Mouse (Mus musculus) cortical plate, adult 2 months (tissue): ENCODE data around the gene Cpz. TPM values are rescaled to one million over a fixed set of nuclear protein-coding genes. Genes with fewer than 3 reads are reported as not detected.

ENCODE experiments used
- H3K27ac ChIP-seq: fragments of 200-500 bp; 2 replicates; pipeline ENCODE4 v1.5.1; 2012; ENCODE audit warnings: low read length, control low read depth, inconsistent platforms; ENCODE audit not compliant: insufficient read depth
- H3K4me1 ChIP-seq: fragments of 200-500 bp; 2 replicates; pipeline ENCODE4 v1.6.1; 2011; ENCODE audit warnings: low read length; ENCODE audit not compliant: control insufficient read depth, insufficient read depth
- H3K4me3 ChIP-seq: fragments of 200-500 bp; 2 replicates; pipeline ENCODE4 v1.5.1; 2011; ENCODE audit warnings: mild to moderate bottlenecking, low read length, control low read depth; ENCODE audit not compliant: insufficient read depth
- CTCF ChIP-seq: fragments of 200-500 bp; IDR thresholded peaks from 2 replicates; pipeline ENCODE4 v1.5.1; 2011; ENCODE audit warnings: mild to moderate bottlenecking, control low read depth, low read length; ENCODE audit not compliant: insufficient read depth; ENCODE audit errors: extremely low read depth
- POLR2A ChIP-seq: fragments of 200-500 bp; IDR thresholded peaks from 2 replicates; pipeline ENCODE4 v1.6.1; 2011; ENCODE audit warnings: mild to moderate bottlenecking, low read length, control low read depth; ENCODE audit not compliant: insufficient read depth; ENCODE audit errors: extremely low read depth
- polyA plus RNA-seq: library from polyadenylated mRNA; depleted of rRNA; stranded (reverse); fragments of >200 nt; gene quantifications from 2 replicates; pipeline ENCODE4 v1.2.3, GENCODE M21; 2012

Gene Cpz
- polyA plus RNA-seq, 1 experiment: 0.48 TPM

DNA sequence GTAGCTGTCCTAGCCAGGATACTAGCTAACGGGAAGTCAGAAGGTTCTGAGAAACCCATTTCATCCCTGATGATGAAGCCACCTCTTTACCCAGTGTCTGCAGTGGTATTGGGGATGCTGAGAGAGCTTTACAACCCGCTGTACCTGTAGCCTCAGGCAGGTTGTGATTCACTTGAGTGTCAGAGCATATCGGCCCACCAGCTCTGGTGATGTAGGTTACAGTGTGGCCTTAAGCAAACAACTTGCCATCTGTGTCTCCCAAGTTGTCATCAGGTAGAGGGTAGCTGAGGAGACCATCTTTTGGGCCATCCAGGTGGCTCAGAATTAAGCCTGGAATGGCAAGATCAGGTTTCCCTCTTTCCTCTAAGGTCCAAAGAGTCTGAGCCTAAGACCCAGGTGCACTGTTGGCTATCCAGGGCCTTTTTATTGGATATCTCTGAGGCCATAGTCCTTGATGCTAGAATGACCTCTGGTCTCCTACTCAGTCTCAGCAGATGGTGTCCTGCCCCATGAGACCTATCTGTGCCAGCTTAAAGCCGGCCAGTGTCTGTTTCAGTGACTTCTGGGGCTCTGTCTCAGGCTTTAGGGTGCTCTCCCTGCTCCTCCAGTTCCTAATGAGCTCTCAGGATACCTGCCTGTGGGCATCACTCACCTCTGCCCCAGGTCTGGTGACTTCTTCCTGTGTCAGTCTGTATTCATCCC lies 27.5 kb upstream of the Cpz start:
- Histone ChIP-seq H3K4me1 (no peaks in the 10 kb centered on the region), H3K4me3 (no peak overlapping the region), H3K27ac (no peak overlapping the region)
- TF ChIP-seq CTCF (no peak), POLR2A (0 out of 2 replicates have a peak, but pooled peaks have one; percentile 0)

DNA sequence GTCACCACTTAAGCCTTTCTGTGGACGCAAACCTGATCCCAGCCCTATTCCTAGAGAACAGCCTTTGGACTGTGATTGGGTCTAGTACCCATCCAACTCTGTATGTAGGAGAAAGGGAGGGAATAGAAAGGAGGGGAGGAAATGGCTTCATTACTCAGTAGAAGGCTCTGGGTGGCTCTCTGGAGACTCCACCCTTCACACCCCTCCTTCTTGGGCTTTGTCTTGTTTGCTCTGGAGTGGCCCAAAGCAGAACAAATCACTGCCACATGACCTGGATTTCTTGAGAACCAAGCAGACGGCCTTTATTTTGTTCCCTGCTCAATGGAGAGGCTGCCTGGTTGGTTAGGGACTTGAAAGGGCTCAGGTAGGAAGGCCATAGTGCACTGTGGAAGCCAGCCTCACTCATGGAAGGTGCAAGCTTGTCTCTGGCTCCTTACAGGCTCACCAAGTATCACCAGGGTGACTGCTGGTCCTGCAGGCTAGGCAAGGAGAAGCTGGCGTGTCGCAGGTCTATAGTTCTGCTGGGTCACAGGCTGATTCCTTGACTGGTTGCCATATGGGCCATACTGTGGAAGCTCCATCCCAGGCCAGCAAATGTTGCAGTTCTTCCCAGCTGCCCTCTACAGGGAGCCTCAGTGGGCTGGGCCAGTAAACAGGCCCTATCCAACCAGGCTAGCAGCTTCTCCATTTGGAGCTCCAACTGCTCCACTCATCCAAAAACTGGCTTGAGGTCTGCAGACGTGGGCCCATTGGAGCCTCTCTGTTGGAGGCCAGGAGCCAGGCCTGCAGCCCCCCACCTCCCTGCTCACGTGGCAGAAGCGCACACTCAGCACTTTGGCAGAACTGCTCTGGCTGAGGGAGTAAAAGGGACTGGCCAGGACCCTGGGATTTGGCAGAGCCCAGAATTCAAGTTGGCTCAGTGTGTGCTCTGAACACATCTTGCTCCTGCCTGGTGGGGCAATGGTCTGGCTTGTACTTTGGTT lies 26.6 kb upstream of the Cpz start:
- TF ChIP-seq CTCF (no peak), POLR2A (0 out of 2 replicates have a peak, but pooled peaks have one; percentile 24)
- Histone ChIP-seq H3K4me3 (no peak overlapping the region), H3K4me1 (no peaks in the 10 kb centered on the region), H3K27ac (no peak overlapping the region)

DNA sequence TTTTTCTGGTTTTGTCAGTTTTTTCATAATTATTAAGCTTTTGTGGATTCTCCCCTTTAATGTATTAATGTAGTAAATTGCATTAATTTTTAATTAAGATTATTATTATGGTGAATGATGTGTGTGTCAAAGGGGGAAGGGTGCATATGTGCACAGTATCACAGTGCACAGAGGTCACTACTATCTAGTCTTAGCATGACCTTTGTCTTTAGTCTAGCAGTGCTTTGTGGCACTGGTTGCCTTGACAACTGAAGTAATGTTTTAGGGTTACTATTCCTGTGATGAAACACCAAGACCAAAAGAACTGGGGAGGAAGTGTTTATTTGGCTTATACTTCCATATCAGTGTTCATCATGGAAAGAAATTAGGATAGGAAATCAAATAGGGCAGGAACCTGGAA lies 20.6 kb upstream of the Cpz start:
- Histone ChIP-seq H3K27ac (no peak overlapping the region), H3K4me1 (no peaks in the 10 kb centered on the region), H3K4me3 (no peak overlapping the region)
- TF ChIP-seq POLR2A (no peak), CTCF (no peak)

DNA sequence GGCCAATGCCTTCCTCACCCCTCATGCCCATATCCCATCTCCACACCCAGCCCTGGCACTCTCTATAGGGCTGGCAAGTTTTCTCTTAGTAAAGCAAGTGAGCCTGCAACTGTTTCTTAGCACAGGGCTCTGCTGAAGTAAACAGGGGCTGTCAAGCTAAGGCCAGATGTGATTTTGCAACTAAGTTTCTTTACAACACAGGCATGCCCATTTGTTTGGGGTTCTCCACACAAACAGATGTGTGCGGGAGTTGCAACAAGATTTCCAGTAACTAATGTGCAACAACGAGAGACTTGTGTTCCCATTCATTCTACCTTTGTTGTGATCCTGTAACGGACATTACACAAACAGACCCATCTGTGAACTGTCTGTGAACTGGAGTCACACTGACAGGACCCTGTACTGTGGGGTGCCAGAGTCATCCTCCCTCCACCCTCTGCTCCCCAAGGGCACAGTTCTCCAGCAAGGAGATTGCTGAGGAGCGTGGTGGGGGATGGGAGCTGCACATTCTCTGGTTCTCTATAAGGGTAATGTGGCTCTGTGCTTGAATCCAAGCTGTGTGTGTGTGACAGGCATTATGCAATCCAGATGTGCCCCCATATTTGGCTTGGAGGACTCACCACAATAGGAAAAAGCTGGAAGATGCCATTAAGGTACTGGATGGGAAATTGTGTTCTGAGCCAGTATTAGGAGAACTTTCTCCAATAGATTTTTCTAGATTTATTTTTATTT lies 15.7 kb upstream of the Cpz start:
- H3K4me3 ChIP-seq: no peak overlapping the region
- H3K27ac ChIP-seq: no peak overlapping the region
- TF ChIP-seq CTCF: no peak
- no peak for TF ChIP-seq POLR2A
- H3K4me1 ChIP-seq: no peaks in the 10 kb centered on the region

DNA sequence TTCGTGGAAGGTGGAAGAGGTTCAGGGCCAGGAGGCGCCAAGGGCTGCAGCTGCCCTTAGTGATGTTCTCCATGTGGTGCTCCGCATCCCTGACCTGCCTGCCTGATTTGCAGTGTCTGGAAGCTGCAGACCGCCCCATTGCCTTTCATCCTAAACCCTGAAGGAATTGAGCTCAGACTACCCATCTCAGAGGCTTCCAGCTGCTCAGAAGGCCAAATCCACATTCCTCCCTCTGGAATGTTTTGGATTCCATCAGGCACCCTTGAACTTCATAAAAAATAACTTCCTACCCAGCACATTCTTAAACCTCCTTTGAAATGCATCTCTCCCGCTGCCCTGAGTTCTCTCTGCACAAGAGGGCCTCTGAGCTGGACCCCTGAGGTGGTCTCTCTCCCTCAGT lies 15.1 kb upstream of the Cpz start:
- no peaks in the 10 kb centered on the region for H3K4me1 ChIP-seq
- H3K4me3 ChIP-seq: no peak overlapping the region
- no peak for TF ChIP-seq POLR2A
- TF ChIP-seq CTCF: no peak
- no peak overlapping the region for H3K27ac ChIP-seq

DNA sequence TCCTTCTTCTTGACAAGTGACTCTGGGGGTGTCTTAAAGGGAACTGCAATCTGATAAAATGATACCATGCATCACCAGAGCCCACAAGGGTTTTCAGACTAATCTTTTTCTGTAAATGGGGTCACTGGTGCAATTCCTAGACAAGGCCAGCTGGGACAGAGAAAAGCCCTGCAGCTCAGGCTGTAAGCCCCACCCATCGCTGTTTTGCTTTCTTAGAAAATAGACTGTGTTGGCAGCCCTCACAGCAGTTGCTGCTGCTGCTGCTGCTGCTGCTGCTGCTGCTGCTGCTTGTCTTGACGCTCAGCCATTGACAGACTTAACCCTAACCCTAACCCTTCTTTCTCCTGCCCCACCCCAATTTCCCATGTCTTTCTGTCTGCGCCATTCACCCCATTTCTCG lies 14.1 kb upstream of the Cpz start:
- Histone ChIP-seq H3K4me3 (no peak overlapping the region), H3K4me1 (no peaks in the 10 kb centered on the region), H3K27ac (no peak overlapping the region)
- TF ChIP-seq CTCF: no peak
- no peak for TF ChIP-seq POLR2A

DNA sequence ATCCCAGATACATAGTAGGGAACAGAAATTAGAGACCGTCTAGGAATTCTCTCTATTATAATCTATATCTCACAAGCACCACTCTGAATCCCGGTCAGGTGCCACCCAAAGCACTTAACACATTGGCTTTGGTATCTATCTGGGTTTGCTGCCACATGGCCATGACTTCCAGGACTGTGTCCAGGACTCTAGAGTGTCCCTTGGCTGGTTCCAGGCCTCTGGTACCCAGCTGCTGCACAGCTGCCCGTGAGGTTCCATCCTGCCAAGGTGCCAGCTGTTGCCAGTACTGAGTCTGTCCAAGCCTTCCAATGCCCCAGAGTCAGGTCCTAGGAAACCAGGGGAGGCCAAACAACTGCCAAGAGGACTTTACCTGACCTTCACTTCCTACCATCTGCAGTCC lies 12.5 kb upstream of the Cpz start:
- no peak overlapping the region for H3K4me3 ChIP-seq
- H3K27ac ChIP-seq: no peak overlapping the region
- TF ChIP-seq POLR2A: no peak
- TF ChIP-seq CTCF: no peak
- no peaks in the 10 kb centered on the region for H3K4me1 ChIP-seq

DNA sequence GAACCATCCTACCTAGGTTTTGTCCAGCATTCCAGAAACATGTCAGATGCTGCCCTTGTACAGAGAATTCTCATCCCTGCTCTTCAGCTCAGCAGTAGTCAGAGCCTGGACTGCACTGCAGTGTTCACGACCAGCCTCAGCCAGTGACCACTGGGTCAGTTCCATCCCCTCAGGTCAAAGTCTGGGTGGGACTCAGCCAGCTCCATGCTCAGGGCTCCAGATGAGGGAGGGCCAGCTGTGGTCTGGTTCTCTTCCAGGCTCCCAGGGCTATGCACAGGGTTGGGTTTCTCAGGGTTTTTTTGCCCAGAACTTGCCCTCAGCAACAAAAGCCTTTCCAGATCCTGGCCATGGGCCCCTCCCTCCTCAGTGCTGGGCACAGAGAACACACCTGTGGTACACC lies 12.0 kb upstream of the Cpz start:
- Histone ChIP-seq H3K4me3 (no peak overlapping the region), H3K4me1 (no peaks in the 10 kb centered on the region)
- TF ChIP-seq CTCF (no peak), POLR2A (no peak)

DNA sequence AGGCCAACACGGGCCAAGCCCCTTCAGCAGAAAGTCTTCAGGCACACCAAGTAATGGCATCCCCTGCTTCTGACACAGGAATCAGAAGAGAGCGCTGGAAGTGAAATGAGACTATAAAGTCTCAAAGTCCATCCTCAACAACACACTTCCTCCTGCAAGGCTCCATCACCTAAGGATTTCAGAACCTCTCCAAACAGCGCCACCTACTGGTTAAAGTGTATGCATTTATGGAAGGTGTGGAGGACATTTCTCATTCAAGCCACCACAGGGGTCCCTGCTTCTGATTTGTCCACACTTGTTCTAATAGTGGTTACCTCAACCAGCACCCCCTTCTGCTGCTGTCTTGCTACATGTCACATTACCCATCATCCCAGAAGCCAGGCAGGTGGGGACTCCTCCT lies 10.8 kb upstream of the Cpz start:
- H3K4me1 ChIP-seq: no peaks in the 10 kb centered on the region
- H3K27ac ChIP-seq: no peak overlapping the region
- TF ChIP-seq POLR2A (no peak), CTCF (0 out of 2 replicates have a peak, but pooled peaks have one; percentile 6)
- H3K4me3 ChIP-seq: no peak overlapping the region

More for the DNA sequence above, 12.0 kb upstream of the Cpz start:
- no peak overlapping the region for H3K27ac ChIP-seq

DNA sequence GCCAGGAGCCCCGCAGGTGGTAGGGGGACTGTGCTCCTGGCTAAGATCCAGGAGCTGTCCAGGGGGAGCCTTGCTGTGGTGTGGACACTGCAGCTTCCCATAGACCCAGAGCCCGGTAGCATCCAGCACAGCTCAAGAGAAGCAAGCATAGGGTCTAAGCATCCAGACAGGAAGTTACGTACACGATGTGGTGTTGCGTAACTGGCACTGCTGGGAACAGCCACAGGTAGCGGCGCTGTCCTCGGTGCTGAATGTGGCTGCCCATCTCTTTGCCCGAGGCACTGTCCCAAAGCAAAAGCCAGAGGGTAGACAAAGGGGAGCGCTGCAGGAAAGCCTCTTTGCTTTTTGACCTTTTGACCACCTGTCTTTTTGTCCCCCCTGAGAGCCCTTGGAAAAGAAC lies 6.1 kb upstream of the Cpz start:
- Histone ChIP-seq H3K4me1 (no peaks in the 10 kb centered on the region), H3K27ac (no peak overlapping the region), H3K4me3 (no peak overlapping the region)
- TF ChIP-seq CTCF (no peak), POLR2A (no peak)
